Mouse (Mus musculus): ENCODE measurements at regions not wholly inside any gene's neighbourhood (a gene's known extent, or its start where the extent isn't known, plus 50 kb on each side); places are given as distances from the start of the nearest gene placed in this dataset.

GRCm38 (mm10) chr7:40052255-40052654 is 534.7 kb downstream of the Zfp619 start:
- Histone ChIP-seq H3K27me3 (ENCODE audit: insufficient read depth, low read length) (no peaks in the 10 kb centered on the region), H3K9me3 (ENCODE audit: low read length) (no peaks in the 10 kb centered on the region), H3K36me3 (replicated peaks; ENCODE audit: insufficient read depth, low read length) (no peaks in the 10 kb centered on the region), H3K9ac (replicated peaks) (no peak overlapping the region), H3K4me3 (ENCODE audit: low read depth, low read length) (no peak overlapping the region), H3K4me2 (ENCODE audit: low read depth, low read length) (no peak overlapping the region), H3K4me1 (ENCODE audit: insufficient read depth) (no peaks in the 10 kb centered on the region), H3K27ac (ENCODE audit: low read depth) (no peak overlapping the region)
- ATAC-seq (no peak), DNase-seq (no peak)
- TF ChIP-seq CTCF (IDR thresholded peaks at IDR 0.05; ENCODE audit: low read depth) = no peak
- no peak for TF ChIP-seq EP300 (IDR thresholded peaks at IDR 0.05; ENCODE audit: low read depth)
- 44% methylated on average over 2 of the region's 2 CpGs for WGBS (ENCODE audit: insufficient replicate concordance)

- H3K4me2 ChIP-seq (ENCODE audit: low read depth, low read length) = no peak overlapping the region
- no peaks in the 10 kb centered on the region for H3K27me3 ChIP-seq (ENCODE audit: insufficient read depth, low read length)
- H3K36me3 ChIP-seq (replicated peaks; ENCODE audit: insufficient read depth, low read length) = no peaks in the 10 kb centered on the region
- no peaks in the 10 kb centered on the region for H3K4me1 ChIP-seq (ENCODE audit: insufficient read depth)
- no peak overlapping the region for H3K9ac ChIP-seq (replicated peaks)
- no peak for ATAC-seq
- no peak overlapping the region for H3K27ac ChIP-seq (ENCODE audit: low read depth)
- no peak overlapping the region for H3K4me3 ChIP-seq (ENCODE audit: low read depth, low read length)
- DNase-seq = no peak
- WGBS (ENCODE audit: insufficient replicate concordance) = 51% methylated on average over 4 of the region's 4 CpGs
- TF ChIP-seq CTCF (IDR thresholded peaks at IDR 0.05; ENCODE audit: low read depth) (no peak), EP300 (IDR thresholded peaks at IDR 0.05; ENCODE audit: low read depth) (no peak)
- no peaks in the 10 kb centered on the region for H3K9me3 ChIP-seq (ENCODE audit: low read length)
Measured at GRCm38 (mm10) chr7:40058836-40059235, 541.3 kb downstream of the Zfp619 start.

GRCm38 (mm10) chr7:40064631-40065030 is 547.1 kb downstream of the Zfp619 start:
- DNase-seq = no peak
- Histone ChIP-seq H3K9ac (replicated peaks) (no peak overlapping the region), H3K4me3 (ENCODE audit: low read depth, low read length) (no peak overlapping the region), H3K4me1 (ENCODE audit: insufficient read depth) (no peaks in the 10 kb centered on the region), H3K4me2 (ENCODE audit: low read depth, low read length) (no peak overlapping the region), H3K36me3 (replicated peaks; ENCODE audit: insufficient read depth, low read length) (no peaks in the 10 kb centered on the region), H3K9me3 (ENCODE audit: low read length) (no peaks in the 10 kb centered on the region), H3K27me3 (ENCODE audit: insufficient read depth, low read length) (no peaks in the 10 kb centered on the region), H3K27ac (ENCODE audit: low read depth) (no peak overlapping the region)
- no peak for TF ChIP-seq EP300 (IDR thresholded peaks at IDR 0.05; ENCODE audit: low read depth)
- TF ChIP-seq CTCF (IDR thresholded peaks at IDR 0.05; ENCODE audit: low read depth) = no peak
- ATAC-seq = no peak
- WGBS (ENCODE audit: insufficient replicate concordance) = 35% methylated on average over 2 of the region's 2 CpGs

- Histone ChIP-seq H3K27ac (ENCODE audit: low read depth) (no peak overlapping the region), H3K27me3 (ENCODE audit: insufficient read depth, low read length) (no peaks in the 10 kb centered on the region), H3K4me1 (ENCODE audit: insufficient read depth) (no peaks in the 10 kb centered on the region), H3K4me3 (ENCODE audit: low read depth, low read length) (no peak overlapping the region), H3K4me2 (ENCODE audit: low read depth, low read length) (no peak overlapping the region), H3K9me3 (ENCODE audit: low read length) (no peaks in the 10 kb centered on the region), H3K9ac (replicated peaks) (no peak overlapping the region), H3K36me3 (replicated peaks; ENCODE audit: insufficient read depth, low read length) (no peaks in the 10 kb centered on the region)
- WGBS (ENCODE audit: insufficient replicate concordance) = 64% methylated on average over 6 of the region's 6 CpGs
- no peak for ATAC-seq
- no peak for TF ChIP-seq CTCF (IDR thresholded peaks at IDR 0.05; ENCODE audit: low read depth)
- no peak for TF ChIP-seq EP300 (IDR thresholded peaks at IDR 0.05; ENCODE audit: low read depth)
- DNase-seq = no peak
Measured at GRCm38 (mm10) chr7:40065526-40065925, 548.0 kb downstream of the Zfp619 start.

- whole genome bisulfite sequencing (ENCODE audit: insufficient replicate concordance) = 53% methylated on average over 1 of the region's 1 CpGs
- H3K9me3 ChIP-seq (ENCODE audit: low read length) = no peaks in the 10 kb centered on the region
- no peak overlapping the region for H3K27ac ChIP-seq (ENCODE audit: low read depth)
Measured at GRCm38 (mm10) chr7:40067378-40067777, 549.8 kb downstream of the Zfp619 start.

GRCm38 (mm10) chr7:40071313-40071712 is 553.7 kb downstream of the Zfp619 start:
- 62% methylated on average over 2 of the region's 2 CpGs for WGBS (ENCODE audit: insufficient replicate concordance)

More at GRCm38 (mm10) chr7:40067378-40067777, 549.8 kb downstream of the Zfp619 start:
- H3K36me3 ChIP-seq (replicated peaks; ENCODE audit: insufficient read depth, low read length) = no peaks in the 10 kb centered on the region
- no peaks in the 10 kb centered on the region for H3K4me1 ChIP-seq (ENCODE audit: insufficient read depth)
- no peak overlapping the region for H3K4me2 ChIP-seq (ENCODE audit: low read depth, low read length)
- TF ChIP-seq EP300 (IDR thresholded peaks at IDR 0.05; ENCODE audit: low read depth) (no peak), CTCF (IDR thresholded peaks at IDR 0.05; ENCODE audit: low read depth) (no peak)
- H3K27me3 ChIP-seq (ENCODE audit: insufficient read depth, low read length) = no peaks in the 10 kb centered on the region
- H3K9ac ChIP-seq (replicated peaks) = no peak overlapping the region
- ATAC-seq (no peak), DNase-seq (no peak)
- H3K4me3 ChIP-seq (ENCODE audit: low read depth, low read length) = no peak overlapping the region

GRCm38 (mm10) chr7:40072478-40072877 is 554.9 kb downstream of the Zfp619 start:
- WGBS (ENCODE audit: insufficient replicate concordance) = 76% methylated on average over 1 of the region's 1 CpGs
- Histone ChIP-seq H3K9ac (replicated peaks) (no peak overlapping the region), H3K9me3 (ENCODE audit: low read length) (no peaks in the 10 kb centered on the region), H3K4me3 (ENCODE audit: low read depth, low read length) (no peak overlapping the region), H3K27me3 (ENCODE audit: insufficient read depth, low read length) (no peaks in the 10 kb centered on the region), H3K4me1 (ENCODE audit: insufficient read depth) (no peaks in the 10 kb centered on the region), H3K27ac (ENCODE audit: low read depth) (no peak overlapping the region), H3K36me3 (replicated peaks; ENCODE audit: insufficient read depth, low read length) (no peaks in the 10 kb centered on the region), H3K4me2 (ENCODE audit: low read depth, low read length) (no peak overlapping the region)
- DNase-seq (no peak), ATAC-seq (no peak)
- TF ChIP-seq CTCF (IDR thresholded peaks at IDR 0.05; ENCODE audit: low read depth) (peak; percentile 24; the same call in 1 of the 2 replicates), EP300 (IDR thresholded peaks at IDR 0.05; ENCODE audit: low read depth) (no peak)

More at GRCm38 (mm10) chr7:40071313-40071712, 553.7 kb downstream of the Zfp619 start:
- ATAC-seq (no peak), DNase-seq (no peak)
- Histone ChIP-seq H3K27me3 (ENCODE audit: insufficient read depth, low read length) (no peaks in the 10 kb centered on the region), H3K9me3 (ENCODE audit: low read length) (no peaks in the 10 kb centered on the region), H3K4me1 (ENCODE audit: insufficient read depth) (no peaks in the 10 kb centered on the region), H3K4me3 (ENCODE audit: low read depth, low read length) (no peak overlapping the region), H3K36me3 (replicated peaks; ENCODE audit: insufficient read depth, low read length) (no peaks in the 10 kb centered on the region), H3K9ac (replicated peaks) (no peak overlapping the region), H3K27ac (ENCODE audit: low read depth) (no peak overlapping the region), H3K4me2 (ENCODE audit: low read depth, low read length) (no peak overlapping the region)
- no peak for TF ChIP-seq CTCF (IDR thresholded peaks at IDR 0.05; ENCODE audit: low read depth)
- TF ChIP-seq EP300 (IDR thresholded peaks at IDR 0.05; ENCODE audit: low read depth) = no peak

All from liver, postnatal 0 days (tissue).